Mouse (Mus musculus): Measurements from ENCODE around the gene Cacng2. TPM values are rescaled to one million over a fixed set of nuclear protein-coding genes. Genes with fewer than 3 reads are reported as not detected.
A peak's percentile ranks its signal among the peaks of the same experiment; 100 is the strongest.

Gene Cacng2
- total RNA-seq, 2 experiments from 2014 or later, result 0.20 to 0.26 TPM

- DNase-seq, result no peak
These were observed 37.7 kb downstream of the Cacng2 start for GRCm38 (mm10) chr15:78082149-78082548.

DNA sequence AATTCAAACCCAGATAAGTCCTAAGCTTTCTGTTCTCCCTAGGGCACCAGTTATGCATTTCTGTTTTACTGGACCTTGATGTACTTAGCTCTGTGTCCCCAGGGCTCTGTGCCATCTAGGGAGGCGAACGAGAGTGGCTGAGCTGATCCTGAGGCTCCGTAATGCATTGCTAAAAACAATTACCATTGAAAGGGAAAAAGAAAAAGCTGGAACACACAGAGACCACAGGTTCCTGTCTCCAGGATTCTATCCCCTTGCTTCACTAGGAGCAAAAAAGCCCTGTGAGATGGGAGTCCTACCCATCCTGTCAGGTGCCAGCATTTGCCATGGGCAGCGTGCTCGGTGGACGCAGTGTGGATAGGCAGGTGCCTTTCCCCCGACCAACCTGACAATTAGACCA, 38.4 kb downstream of the Cacng2 start:
- DNase-seq, result no peak

- no peak for DNase-seq
These were observed 39.5 kb downstream of the Cacng2 start for GRCm38 (mm10) chr15:78080326-78080725.

GRCm38 (mm10) chr15:78078776-78079628, 40.8 kb downstream of the Cacng2 start:
- peak; percentile 61 to 73 for DNase-seq

DNA sequence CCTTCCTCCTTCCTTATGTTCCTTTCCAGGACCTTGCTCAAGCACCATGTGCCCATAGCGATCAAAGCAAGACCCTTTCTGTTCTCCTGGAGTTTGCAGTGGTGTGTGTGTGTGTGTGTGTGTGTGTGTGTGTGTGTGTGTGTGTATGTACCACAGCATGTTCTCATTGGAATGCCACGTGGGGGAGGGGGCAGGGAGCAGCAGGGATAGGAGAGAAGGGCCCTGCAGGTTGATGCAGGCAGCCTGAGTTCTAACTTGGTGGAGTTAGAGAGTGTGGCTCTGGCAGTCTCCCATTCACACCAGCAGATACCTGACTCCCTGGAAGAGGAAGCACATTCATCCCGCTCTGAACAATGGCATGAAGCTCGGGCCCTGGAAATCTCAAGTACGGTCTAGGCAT, 41.6 kb downstream of the Cacng2 start:
- no peak for DNase-seq

DNA sequence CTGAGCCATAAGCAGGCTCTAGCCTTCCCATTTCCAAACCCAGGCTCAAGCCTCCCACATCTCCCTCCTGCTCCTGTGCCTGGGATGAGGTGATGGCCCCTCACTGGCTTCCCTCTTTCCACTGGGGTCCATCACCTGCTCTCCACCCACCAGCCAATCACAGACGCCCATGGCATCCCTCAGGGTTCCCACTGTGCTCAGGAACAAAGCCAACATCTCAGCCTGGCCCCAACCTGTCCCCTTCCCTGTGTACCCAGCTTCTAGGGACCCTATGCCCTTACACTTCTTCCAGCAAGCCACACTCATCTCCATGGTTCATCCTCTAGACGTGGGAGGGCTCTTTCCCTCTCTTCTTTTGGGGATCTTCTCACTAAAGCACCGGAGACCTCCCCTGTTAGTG, 43.9 kb downstream of the Cacng2 start:
- DNase-seq, result no peak

DNA sequence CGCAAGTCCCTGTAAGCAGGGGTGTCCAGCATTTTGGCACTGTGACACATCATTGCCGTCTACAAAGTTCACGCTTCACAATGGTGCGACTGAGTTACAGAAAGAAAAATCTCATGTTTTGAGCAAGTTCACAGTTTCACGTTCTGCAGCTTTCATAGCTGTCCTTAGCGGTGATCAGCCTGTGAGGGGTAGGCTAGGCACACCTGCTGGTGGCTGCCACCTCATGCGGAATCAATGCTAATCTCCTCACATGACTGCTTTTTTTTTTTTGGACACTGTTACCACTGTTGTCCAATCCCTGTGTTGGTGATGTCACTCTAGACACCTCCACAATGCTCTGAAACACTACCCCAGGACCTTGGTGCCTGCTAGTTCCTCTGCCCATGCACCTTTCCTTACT, 46.7 kb downstream of the Cacng2 start:
- no peak for DNase-seq

DNA sequence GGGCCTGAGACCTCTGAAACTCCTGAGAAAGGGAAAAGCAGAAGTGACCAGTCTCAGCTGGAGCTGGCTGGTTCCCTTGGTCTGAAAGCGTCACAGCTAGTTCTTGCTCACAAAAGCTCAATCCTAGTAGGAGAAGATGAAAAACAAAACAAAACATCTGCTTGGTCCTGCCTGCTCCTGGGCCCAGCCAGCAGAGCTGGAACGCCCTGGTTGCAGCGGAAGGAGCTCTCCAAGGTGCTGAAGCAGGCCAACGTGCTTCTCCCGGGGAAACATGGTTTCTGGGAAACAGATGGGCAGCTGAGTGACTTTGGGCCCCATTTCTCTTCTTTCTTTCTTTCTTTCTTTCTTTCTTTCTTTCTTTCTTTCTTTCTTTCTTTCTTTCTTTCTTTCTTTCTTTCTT, 53.4 kb downstream of the Cacng2 start:
- peak; percentile 79 to 87 for DNase-seq

DNA sequence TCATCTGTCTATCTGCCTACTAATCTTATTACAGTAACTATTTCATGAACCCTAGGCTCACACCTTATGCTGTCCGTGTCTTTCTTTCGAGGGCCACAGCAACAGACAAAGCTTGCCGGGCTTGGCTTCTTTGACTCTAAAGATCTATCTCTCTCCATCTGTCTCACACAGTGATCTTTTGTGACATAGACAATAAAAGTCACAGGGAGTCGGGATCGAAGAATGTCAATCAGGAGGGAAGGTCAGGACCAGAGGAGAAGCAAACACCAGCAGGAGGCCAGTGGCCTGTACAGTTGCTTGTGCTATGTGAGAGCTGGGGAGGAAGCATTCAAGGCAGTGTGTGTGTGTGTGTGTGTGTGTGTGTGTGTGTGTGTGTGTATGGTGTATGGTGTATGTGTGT, 54.3 kb downstream of the Cacng2 start:
- no peak for DNase-seq

- no peak for DNase-seq
These were observed 55.5 kb downstream of the Cacng2 start for GRCm38 (mm10) chr15:78064340-78064739.

DNA sequence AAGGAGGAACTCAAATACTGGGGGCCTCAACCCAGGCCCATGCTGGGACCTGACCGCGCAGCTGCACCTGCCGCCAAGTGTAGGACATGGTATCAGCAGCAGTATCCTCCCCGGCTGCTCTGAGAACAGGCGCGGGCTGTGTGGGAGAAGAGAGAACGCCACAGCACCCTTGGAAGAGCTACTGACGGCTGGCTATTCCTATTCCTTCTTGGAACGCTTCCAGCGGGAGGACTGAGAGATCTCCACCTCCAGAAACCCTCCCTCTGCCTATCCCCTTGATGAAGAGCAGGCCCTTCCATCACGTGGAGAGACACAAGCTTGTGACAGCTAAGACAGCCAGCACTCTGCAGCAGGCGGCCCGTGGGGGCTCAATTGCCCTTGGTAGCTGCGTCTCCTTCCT, 57.4 kb downstream of the Cacng2 start:
- no peak for DNase-seq

GRCm38 (mm10) chr15:78056930-78057329, 62.9 kb downstream of the Cacng2 start:
- DNase-seq, result no peak

GRCm38 (mm10) chr15:78050682-78051081, 69.1 kb downstream of the Cacng2 start:
- no peak for DNase-seq

GRCm38 (mm10) chr15:78049933-78050332, 69.9 kb downstream of the Cacng2 start:
- no peak for DNase-seq

DNA sequence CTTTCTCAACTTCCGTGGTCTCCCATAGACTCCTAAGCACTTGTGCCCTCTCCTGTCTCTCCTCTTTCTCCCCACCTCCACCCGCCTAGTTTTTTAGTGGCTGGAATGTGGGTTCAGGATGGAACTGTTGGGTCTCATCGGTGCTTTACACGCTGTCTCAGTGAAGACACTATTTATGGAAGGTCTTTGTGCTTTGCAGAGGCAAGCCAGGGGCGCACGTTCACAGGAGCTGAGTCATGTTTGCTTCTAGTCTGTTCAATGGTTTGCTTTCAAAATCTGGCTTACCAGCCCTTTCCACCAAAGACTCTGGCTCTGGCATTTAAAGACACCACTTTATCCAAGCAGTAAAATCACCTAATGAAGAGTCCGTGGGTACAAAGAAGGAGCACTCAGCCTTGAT, 74.0 kb downstream of the Cacng2 start:
- no peak for DNase-seq

GRCm38 (mm10) chr15:78045314-78045713, 74.5 kb downstream of the Cacng2 start:
- no peak for DNase-seq

GRCm38 (mm10) chr15:78044826-78045225, 75.0 kb downstream of the Cacng2 start:
- no peak for DNase-seq

DNA sequence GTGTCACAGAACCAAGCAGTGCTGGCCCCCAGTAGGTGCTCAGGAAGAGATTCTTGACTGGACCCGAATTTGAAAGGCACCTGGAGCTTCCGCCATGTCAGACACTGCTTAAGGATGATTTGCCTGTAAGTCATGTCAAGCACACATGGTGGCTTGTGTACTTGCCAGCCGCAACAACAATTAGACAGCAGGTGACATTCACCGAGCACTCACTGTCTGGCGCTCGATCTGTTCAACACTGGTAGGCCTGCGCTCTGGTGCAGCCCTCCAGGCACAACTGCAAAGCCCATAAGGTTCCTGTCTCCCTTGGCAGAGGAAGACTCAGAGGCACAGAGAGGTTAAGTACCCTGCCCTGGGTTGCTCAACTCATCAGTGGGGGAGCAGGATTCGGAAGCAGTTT, 77.1 kb downstream of the Cacng2 start:
- DNase-seq, result no peak

DNA sequence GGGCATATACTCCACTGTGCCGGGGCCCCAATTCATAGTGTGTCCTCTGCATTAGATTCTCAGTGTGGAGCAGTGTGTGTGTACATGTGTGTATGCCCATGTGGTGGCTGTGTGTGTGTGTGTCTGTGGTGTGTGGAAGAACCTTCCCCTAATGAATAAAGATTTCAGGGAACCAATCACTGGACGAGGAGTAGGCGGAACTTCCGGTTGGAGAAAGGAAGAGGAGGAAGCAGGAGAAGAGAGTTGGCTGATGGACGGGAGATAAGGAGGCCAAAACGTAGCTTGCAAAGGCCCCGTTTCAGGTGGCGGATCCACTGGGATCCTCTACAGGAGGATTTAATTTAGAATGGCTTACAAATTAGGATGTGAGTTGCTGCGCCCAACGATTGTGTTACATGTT, 82.2 kb downstream of the Cacng2 start:
- no peak for DNase-seq

- DNase-seq, result no peak
These were observed 83.2 kb downstream of the Cacng2 start for GRCm38 (mm10) chr15:78036586-78036985.

DNA sequence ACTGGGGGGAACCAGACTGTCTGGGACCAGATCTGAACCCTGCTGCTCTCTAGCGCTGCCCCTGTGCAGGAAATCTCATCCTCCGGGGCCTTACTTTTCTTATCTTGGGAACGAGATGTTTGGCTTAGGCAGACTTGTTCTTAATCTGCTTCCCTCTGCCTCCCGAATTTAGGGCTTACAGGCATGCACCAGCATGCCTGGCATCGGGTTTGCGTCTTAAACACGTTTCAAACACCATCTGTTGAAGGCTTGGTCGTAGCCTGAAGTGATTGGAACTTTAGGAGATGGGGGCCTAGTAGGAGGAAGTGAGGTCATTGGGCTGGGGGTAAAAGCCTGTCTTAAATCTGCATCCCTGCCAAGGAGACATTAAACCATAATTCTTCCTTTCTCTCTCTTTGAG, 89.9 kb downstream of the Cacng2 start:
- no peak for DNase-seq

DNA sequence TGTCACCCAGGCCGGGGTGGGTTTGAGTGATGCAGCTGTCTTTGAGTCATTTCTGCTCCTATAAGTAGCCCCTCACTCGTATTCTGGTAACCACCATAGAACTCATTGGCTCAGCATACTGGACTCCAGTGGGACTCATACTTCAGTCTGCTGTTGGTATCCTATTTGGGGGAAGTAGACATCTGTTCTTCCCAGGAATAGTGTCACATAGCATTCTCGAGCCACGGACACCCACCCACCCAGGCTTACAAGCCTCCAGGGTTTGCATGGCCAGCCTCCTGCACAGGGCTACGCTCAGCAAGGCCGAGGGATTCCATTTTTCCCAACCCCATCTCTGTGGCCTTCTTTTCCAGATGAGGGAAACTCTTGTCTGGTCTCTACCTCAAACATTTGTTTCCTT, 93.3 kb downstream of the Cacng2 start:
- no peak for DNase-seq

DNA sequence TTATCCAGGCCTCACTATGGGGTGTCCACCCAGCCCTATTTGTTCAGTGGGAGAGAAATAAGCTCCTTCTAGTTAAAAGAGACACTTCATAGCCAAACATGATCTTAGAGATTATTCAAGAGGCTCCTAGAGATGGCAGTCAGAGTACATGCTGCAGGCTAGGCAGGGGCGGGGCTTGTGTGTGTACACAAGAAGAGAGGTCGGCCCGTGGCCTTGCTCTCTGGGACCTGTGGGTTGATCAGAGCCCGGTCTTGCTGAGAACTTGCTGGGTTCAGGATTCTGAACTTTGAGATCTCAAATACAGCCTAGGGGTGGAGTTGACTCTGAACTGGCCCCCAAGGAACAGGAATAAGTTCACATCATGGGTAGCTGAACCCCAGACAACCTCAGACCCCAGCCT, 95.6 kb downstream of the Cacng2 start:
- DNase-seq, result no peak

DNA sequence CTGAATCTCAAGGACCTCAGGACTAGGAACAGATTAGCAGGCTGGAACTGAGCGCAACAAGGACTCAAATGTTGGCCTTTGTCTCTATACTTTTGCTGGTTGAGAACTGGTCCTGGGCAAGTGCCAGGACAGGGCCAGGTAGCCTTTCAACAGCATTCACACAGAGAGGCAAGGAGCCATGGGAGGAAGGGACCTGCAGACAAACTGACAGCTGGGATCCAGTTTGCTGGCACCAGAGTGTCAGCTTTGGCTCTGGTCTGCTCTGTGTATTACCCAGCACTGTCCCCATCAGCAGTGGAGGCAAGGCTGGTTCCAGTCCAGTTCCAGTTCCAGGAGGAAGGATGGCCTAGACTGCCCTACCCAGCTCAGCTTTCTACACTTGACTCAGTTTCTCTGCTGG, 105.8 kb downstream of the Cacng2 start:
- DNase-seq, result no peak
